Mouse (Mus musculus) adrenal gland, adult 18-20 months (tissue): ENCODE data around the gene Jag1. TPM values are rescaled to one million over a fixed set of nuclear protein-coding genes. Genes with fewer than 3 reads are reported as not detected.

Experiments
- DNase-seq, 2 experiments: peaks; one replicate each; pipeline ENCODE4 v3.0.0; 2021 to 2022; ENCODE audit warnings: low spot score in 2 of 2
- long read RNA-seq, 2 experiments: library from polyadenylated mRNA; stranded (forward); transcript quantifications; one replicate each; pipeline ENCODE4 v2.0.0; 2021
- total RNA-seq, 2 experiments: library from RNA; stranded (reverse); gene quantifications; 1 replicate in 1 of 2; 2 replicates in 1 of 2; pipeline ENCODE4 v1.2.3; 2021

Gene Jag1
- total RNA-seq = 10 to 100 TPM; 11.3 to 11.9 TPM
- long read RNA-seq, experiment 1, full-length matches to known transcripts = 1 of 4 reads
- long read RNA-seq, experiment 1, partial matches to known transcripts = 1 of 4 reads
- long read RNA-seq, experiment 1, other reads (novel, unspliced or antisense) = 2 of 4 reads
- long read RNA-seq, experiment 2, partial matches to known transcripts = 1 of 2 reads
- long read RNA-seq, experiment 2, other reads (novel, unspliced or antisense) = 1 of 2 reads

- peak; percentile 53 to 64 for DNase-seq
Measured at GRCm38 (mm10) chr2:137116025-137116674, at the start of gene Jag1. Jag1 (minus strand) TSS chr2:137116644.

GRCm38 (mm10) chr2:137156018-137156417 is 39.6 kb upstream of the Jag1 start:
- no peak for DNase-seq

GRCm38 (mm10) chr2:137153825-137154224 is 37.4 kb upstream of the Jag1 start:
- DNase-seq = no peak

- no peak for DNase-seq
Measured at GRCm38 (mm10) chr2:137153172-137153667, 36.8 kb upstream of the Jag1 start.

DNA sequence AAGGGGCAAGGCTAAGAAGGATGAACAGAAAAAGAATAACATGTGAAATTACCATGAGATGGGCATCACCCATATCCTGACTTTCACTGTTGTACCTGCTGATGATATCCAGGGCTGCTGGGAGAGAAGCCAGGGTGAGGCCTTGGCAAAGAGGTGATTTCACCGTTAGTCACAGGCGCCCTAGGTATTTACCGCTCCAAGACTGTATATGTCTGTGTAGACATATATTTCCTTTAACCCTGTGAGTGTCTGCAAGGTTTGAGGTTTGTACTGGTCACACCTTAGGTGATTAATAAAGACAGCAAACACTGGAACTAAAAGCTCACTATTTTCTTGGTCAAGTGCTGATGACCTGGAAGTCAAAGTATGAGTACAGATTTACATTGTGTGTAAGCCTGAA is 34.5 kb upstream of the Jag1 start:
- no peak for DNase-seq

GRCm38 (mm10) chr2:137146938-137147666 is 30.7 kb upstream of the Jag1 start:
- no peak for DNase-seq

DNA sequence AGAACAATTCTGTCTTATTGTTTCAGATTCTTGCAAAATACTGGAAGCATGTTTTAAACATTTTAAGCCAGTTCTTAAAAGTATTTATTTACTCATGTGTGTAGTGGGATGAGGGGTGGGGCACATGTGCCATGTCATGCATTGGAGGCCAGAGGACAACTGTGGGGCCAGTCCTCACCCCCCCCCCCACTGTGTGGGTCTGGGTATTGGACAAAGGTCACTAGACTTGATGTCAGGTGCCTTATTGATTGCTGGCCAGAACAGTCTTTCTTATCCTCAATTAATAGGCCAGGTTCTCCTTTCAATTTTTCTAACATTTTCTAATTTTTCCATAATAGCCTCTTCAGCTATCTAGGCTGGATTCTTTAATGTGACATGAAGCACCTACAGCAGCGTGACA is 21.6 kb upstream of the Jag1 start:
- no peak for DNase-seq

GRCm38 (mm10) chr2:137134035-137134434 is 17.6 kb upstream of the Jag1 start:
- DNase-seq = no peak

GRCm38 (mm10) chr2:137124861-137125260 is 8.4 kb upstream of the Jag1 start:
- DNase-seq = no peak

GRCm38 (mm10) chr2:137117321-137117690 is 862 bp upstream of the Jag1 start:
- DNase-seq = peak; percentile 84 to 89

DNA sequence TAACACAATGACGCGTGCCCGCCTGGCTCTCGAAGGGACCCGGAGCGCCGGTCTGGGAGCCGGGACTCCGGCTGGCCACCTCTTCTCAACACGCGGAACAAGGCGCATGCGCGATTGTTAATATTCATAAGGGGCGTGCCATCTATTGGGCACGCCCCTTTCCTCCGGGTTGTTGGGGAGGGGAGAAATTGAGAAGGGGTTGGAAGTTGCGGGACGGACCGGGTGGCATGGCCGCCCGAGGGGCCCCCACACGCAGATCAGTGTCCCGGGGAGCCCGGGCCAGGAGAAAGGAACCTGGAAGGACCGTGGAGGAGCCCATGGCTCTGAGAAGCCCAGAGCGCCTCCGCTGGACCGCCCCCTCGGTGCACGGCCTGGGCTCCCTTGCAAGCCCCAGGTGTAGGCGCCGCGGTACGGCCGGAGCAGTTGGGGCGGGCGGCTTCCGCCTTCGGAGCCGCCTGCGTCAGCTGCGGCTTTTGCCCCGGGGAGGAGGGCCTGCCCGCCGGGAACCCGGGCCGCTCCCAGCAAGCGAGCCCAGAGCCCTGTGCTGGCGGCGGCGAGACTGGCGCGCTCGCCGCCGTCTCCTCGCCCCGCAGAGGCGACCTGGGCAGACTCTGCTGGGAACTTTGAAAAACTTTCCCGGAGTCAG is 354 bp upstream of the Jag1 start:
- peak; percentile 91 to 94 for DNase-seq

- DNase-seq = peak; percentile 33 to 43
Measured at GRCm38 (mm10) chr2:137115241-137116024, 1.0 kb downstream of the Jag1 start.

- DNase-seq = peak; percentile 70 to 72
Measured at GRCm38 (mm10) chr2:137114248-137115096, 2.0 kb downstream of the Jag1 start.

DNA sequence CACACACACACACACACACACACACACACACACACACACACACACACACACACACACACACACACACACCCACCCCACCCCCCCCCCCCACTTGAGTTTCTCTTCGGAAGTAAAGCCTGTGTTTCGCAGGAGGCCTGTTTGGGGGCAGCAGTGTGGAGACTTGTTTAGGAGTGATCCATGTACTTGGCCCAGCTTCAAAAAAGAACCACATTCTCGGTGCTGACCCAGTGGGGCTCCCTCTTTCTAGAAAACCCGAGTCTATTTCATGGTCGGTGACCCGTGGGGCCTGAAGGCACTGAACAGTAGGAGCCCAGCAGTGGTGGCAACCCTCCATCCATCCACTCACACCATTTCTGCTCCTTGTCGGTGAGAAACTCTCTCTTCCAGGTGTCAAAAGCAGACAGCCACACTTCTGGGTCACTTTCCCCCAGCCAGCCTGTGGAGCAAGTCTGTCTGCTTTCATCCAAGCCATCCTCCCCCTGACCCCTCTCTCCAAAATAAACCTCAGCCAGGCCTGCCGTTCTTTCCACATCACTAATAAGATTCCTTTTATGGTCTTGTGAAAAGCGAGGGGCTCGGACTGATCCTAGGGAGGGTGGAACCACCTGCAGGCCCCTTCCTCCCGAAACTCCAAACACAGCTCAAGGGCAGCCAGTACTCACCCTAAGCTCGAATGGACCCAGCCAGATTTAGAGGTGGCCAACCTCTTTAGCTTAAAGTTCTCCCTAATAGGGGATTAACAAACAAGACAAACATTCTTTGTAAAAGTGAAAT is 3.0 kb downstream of the Jag1 start:
- DNase-seq = no peak

GRCm38 (mm10) chr2:137110214-137110898 is 6.1 kb downstream of the Jag1 start:
- no peak for DNase-seq

DNA sequence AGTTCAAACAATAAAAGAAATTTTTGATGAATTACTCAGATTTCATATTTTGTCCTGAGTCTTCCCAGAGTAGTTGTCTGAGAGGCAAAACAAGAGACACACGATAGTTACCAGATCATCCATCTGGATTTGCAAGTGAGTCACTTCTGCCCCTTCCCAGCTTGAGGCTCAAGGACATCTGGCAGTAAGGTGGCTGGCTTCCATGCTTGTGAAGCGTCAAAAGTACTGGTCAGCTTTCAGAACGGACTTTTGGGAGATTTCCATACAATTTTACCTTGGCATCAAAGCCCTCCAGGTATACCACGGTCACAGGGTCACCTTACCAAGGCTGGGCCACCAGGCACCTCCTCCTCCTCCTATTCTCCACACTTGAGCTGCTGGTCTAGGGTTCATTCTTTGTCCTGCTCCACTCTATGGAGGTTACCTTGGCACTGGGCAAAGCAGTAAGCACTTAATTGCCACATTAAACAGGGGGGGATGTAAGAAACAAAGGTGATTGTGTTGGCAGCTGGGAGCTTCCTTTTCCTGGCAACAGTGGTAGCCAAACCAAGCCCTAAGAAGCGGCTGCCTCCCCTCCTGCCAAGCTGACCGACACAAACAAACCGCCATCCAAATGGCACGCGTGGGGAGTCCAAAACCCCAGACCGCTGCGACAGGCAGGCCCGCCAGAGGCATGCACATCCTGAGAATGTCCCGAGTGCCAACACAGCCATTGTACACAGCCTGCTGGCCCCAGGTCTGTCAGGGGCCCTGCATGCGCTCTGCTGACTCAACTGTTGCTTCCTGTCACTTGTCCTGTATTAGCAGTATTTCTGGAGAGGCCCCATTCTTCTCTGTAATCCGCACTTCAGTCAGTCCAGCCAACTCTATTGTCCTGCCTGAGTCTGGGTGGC is 6.9 kb downstream of the Jag1 start:
- no peak for DNase-seq

- DNase-seq = no peak
Measured at GRCm38 (mm10) chr2:137107946-137108345, 8.5 kb downstream of the Jag1 start.
